Mouse (Mus musculus): ENCODE measurements around the gene Trpc7. TPM values are rescaled to one million over a fixed set of nuclear protein-coding genes. Genes with fewer than 3 reads are reported as not detected.
A peak's percentile ranks its signal among the peaks of the same experiment; 100 is the strongest.

Trpc7 gene
- polyA plus RNA-seq, 1 experiment from 2014 or later: 0.04 TPM

DNA sequence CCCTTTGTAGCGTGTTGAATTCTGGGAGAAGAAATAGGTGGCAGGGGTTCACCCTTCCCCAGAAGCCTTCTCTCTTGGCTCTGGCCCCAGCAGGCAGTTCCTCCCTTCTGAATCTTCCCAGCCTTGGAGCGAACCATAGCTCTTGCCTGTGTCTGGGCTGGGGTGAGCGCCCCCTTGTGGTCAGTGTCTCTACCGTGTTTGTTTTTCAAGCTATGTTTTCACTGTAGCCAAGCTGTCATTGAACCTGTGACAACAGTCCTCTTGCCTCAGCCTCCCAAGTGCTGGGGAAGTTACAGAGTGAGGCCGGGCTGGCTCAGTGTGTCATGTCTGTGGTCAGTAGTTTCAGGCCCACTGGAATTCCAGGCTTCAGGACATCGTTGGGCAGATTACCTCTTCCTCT lies 137.3 kb downstream of the Trpc7 start:
- no peak for ATAC-seq (ENCODE audit: borderline replicate concordance, extremely low read depth, low FRiP score, low TSS enrichment)
- H3K4me3 ChIP-seq: no peak overlapping the region
- no peaks in the 10 kb centered on the region for H3K36me3 ChIP-seq
- H3K9me3 ChIP-seq: no peaks in the 10 kb centered on the region
- H3K9ac ChIP-seq: no peak overlapping the region
- peaks cover 32% of the 10 kb centered on the region for H3K4me1 ChIP-seq
- H3K4me2 ChIP-seq: no peak overlapping the region
- H3K27ac ChIP-seq: peak overlapping the region; percentile 83
- 26% methylated on average over 6 of the region's 6 CpGs for WGBS
- peaks cover 10% of the 10 kb centered on the region for H3K27me3 ChIP-seq

DNA sequence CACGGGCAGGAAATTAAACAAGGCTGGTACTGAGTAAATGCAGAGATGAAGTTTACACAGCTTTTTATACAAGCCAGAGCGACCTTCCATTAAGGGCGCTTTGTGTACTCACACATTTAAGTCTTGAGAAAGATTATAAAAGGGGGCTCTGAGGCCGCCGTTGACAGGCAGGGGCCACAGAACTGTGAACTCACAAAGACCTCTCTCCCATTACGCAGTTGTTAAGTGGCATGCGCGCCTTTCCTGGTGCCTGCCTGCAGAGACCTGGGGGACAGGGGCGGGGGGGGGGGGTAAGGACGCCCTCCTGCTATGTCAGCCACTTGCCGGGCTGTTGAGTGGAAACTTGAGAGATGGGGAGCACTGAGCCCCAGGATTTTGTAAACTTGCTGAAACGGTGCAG lies 138.6 kb downstream of the Trpc7 start:
- Histone ChIP-seq H3K27ac (peak overlapping the region; percentile 83), H3K9ac (no peak overlapping the region), H3K36me3 (no peaks in the 10 kb centered on the region), H3K4me3 (no peak overlapping the region), H3K4me2 (peak overlapping the region; percentile 14), H3K27me3 (peaks cover 23% of the 10 kb centered on the region), H3K4me1 (peaks cover 45% of the 10 kb centered on the region), H3K9me3 (no peaks in the 10 kb centered on the region)
- 35% methylated on average over 12 of the region's 12 CpGs for WGBS
- ATAC-seq (ENCODE audit: borderline replicate concordance, extremely low read depth, low FRiP score, low TSS enrichment): 0 out of 2 replicates have a peak, but pooled peaks have one; percentile 15

DNA sequence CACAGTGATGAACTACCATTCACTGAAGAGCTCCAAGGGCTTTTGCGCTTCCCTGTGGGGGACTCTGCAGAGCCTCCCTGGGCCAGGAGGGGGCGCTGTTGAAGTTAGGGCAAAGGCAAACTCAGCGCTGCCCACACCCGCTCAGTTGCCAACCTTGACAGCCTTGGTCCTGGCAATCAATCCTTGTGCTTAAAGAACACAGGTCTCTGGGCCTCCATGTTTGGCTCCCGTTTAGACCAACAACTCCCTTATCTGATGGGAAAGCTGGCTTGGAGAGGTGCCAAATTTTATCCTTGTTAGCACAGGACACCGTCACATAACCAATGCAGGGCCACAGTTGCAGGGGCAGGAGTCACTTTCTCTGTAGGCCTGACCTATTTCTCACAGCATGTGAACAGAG lies 139.9 kb downstream of the Trpc7 start:
- Histone ChIP-seq H3K9me3 (no peaks in the 10 kb centered on the region), H3K4me2 (no peak overlapping the region), H3K4me3 (no peak overlapping the region), H3K27ac (peak overlapping the region; percentile 83), H3K4me1 (peaks cover 51% of the 10 kb centered on the region), H3K27me3 (peaks cover 37% of the 10 kb centered on the region), H3K36me3 (no peaks in the 10 kb centered on the region), H3K9ac (no peak overlapping the region)
- whole genome bisulfite sequencing: 33% methylated on average over 6 of the region's 6 CpGs
- no peak for ATAC-seq (ENCODE audit: borderline replicate concordance, extremely low read depth, low FRiP score, low TSS enrichment)

DNA sequence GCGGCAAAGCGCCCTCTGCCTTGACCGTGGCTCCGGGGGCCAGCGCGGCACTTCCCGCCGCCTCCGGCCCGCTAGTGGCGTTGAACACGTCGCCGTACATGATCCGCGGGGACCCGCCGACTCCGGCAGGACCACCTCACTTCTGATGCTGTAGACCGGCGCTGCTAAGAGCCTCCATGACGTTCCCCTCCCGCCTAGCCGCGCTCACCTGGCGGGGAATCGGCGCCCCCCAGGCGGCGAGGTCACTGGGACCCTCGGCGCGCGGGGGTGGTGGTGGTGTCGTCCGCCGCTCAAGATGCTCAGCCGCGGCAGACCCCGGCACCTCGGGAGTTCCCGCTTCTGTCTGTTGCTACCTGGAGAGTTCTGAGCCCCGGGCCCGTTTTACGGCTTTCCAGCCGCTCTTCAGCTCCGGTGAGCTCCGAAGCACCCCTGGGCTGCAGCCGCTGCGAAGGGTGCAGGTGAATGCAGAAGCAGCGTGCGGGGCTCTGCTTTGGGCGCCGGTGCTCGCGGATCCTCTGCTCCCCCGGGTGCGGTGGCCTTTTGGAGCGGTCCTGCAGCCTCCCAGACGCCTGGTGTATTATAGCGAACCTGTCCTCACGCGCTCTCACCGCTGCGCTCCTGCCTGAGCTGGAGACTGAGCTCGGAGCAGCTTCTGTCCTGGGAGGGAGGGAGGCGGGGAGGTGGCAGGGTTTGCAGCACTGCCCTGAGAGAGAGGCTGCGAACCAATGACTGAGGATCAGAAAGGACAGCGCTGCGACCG lies 142.4 kb downstream of the Trpc7 start, which contains the start of gene Gm45623:
Gene Gm45623, minus strand, starts transcription at position 636 of the 760 bp plus-strand sequence.
- H3K27ac ChIP-seq: no peak within 1 kb of the TSS
- peaks cover 50% of the 10 kb centered on the region for H3K4me1 ChIP-seq
- no peaks in the 10 kb centered on the region for H3K9me3 ChIP-seq
- H3K4me2 ChIP-seq: peak within 1 kb of the TSS; percentile 93
- no peak for ATAC-seq (ENCODE audit: borderline replicate concordance, extremely low read depth, low FRiP score, low TSS enrichment)
- no peaks in the 10 kb centered on the region for H3K36me3 ChIP-seq
- peak within 1 kb of the TSS; percentile 47 for H3K4me3 ChIP-seq
- H3K9ac ChIP-seq: peak within 1 kb of the TSS; percentile 53
- 1% methylated on average over 71 of the region's 71 CpGs for WGBS
- H3K27me3 ChIP-seq: peaks cover 37% of the 10 kb centered on the region

DNA sequence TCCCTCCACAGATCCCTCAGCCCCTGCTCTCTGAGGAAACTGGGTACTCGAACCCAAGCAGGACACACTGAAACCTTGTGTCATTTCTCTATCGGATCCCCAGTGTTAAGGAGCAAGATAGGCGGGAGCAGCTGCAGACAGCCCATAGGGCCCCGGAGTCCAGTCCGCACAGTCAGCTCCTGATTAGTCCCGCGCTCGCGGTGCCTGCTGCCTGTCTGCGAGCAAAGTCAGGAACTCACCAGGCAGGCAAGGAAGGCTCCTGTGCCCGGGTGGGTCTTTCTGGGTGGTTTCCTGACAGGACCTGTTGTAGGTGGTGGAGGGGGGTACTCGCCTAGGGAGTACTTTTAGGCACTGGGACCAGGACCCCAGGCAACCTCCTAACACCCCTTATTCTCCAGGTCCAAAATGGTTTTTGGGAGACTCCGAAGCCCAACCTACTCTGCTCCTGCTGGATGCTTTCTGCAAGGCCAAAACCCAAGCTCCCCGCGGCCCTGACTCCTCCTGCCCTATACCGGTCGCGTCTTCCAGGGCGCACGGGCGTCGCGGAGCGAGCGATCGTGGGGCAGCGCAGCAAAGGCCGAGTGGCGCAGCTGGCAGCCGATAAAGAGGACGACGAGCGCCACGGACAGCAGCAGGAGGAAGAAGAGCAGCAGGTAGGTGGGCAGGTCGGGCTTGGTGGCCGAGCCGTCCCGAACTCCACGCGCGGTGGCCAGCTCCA lies 143.2 kb downstream of the Trpc7 start:
- H3K9ac ChIP-seq: peak overlapping the region; percentile 53
- WGBS: 3% methylated on average over 41 of the region's 41 CpGs
- peaks cover 37% of the 10 kb centered on the region for H3K27me3 ChIP-seq
- H3K4me3 ChIP-seq: peak overlapping the region; percentile 47
- H3K36me3 ChIP-seq: no peaks in the 10 kb centered on the region
- H3K9me3 ChIP-seq: no peaks in the 10 kb centered on the region
- H3K4me2 ChIP-seq: peak overlapping the region; percentile 93
- H3K4me1 ChIP-seq: peaks cover 50% of the 10 kb centered on the region
- ATAC-seq (ENCODE audit: borderline replicate concordance, extremely low read depth, low FRiP score, low TSS enrichment): no peak
- no peak overlapping the region for H3K27ac ChIP-seq

DNA sequence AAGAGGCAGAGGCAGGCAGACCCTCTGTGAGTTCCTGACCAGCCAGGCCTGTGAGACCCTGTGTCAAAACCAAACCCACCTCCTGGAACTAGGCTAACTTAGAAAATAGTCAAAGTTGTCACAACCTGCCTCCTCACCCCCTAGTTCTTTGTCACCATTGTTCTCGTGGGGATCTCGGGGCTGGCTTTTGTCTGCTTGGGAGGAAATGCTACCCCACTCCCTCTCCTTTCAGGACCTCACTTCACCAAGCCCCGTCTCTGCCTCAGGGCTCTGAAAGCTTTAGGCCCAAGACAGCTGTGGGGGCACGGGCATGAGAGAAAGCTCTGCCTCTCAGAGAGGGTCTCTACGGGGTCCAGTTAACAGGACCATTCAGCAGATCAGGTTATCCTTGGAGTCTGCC lies 144.0 kb downstream of the Trpc7 start:
- no peak overlapping the region for H3K27ac ChIP-seq
- WGBS: 38% methylated on average over 5 of the region's 5 CpGs
- H3K4me3 ChIP-seq: peak overlapping the region; percentile 47
- no peaks in the 10 kb centered on the region for H3K36me3 ChIP-seq
- ATAC-seq (ENCODE audit: borderline replicate concordance, extremely low read depth, low FRiP score, low TSS enrichment): no peak
- peaks cover 37% of the 10 kb centered on the region for H3K27me3 ChIP-seq
- H3K4me2 ChIP-seq: peak overlapping the region; percentile 93; the same call in 1 of the 2 replicates
- H3K9me3 ChIP-seq: no peaks in the 10 kb centered on the region
- H3K4me1 ChIP-seq: peaks cover 44% of the 10 kb centered on the region
- no peak overlapping the region for H3K9ac ChIP-seq

DNA sequence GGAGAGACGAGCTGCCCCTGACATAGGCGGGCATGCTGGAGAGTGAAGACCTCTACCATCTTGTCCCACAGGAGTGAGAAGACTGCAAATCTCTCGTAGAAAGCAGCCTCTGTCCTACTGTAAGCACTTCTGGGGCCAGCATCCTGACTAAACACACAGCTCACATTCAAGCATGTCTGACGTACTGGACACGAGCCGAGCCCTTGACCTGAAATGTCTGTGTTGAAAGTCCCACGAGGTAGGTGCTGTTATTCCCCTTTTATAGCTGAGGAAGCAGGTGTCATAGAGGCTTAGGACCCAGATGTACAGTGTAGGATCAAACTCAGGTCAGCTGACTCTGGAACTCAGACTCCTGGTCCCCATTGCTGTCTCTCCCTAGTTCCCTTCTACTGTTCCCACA lies 146.4 kb downstream of the Trpc7 start:
- ATAC-seq (ENCODE audit: borderline replicate concordance, extremely low read depth, low FRiP score, low TSS enrichment): no peak
- Histone ChIP-seq H3K4me1 (peaks cover 34% of the 10 kb centered on the region), H3K27me3 (peaks cover 35% of the 10 kb centered on the region), H3K9ac (no peak overlapping the region), H3K27ac (no peak overlapping the region), H3K4me3 (no peak overlapping the region), H3K4me2 (peak overlapping the region; percentile 43; the same call in 1 of the 2 replicates), H3K36me3 (no peaks in the 10 kb centered on the region), H3K9me3 (no peaks in the 10 kb centered on the region)
- WGBS: 64% methylated on average over 7 of the region's 7 CpGs

DNA sequence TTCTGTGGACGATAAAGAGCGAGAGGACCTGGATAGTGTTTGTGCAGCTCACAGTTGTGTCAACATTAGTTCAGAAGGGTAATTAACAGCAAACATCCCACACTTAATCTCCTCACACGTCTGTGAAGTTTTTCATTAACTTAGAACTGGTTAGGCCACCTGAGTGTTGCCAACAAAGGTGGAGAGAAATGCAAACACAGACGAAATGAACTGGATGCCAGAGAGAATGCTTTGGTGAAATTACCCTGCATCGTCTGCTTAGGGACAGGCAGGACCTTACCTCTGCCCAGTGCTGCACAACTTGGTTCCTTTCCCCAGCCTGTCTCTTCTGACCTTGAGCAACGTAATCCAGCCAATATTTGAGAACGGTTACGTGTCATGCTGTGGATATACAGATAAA lies 148.2 kb downstream of the Trpc7 start:
- peak; percentile 37; the same call in 1 of the 2 replicates for ATAC-seq (ENCODE audit: borderline replicate concordance, extremely low read depth, low FRiP score, low TSS enrichment)

DNA sequence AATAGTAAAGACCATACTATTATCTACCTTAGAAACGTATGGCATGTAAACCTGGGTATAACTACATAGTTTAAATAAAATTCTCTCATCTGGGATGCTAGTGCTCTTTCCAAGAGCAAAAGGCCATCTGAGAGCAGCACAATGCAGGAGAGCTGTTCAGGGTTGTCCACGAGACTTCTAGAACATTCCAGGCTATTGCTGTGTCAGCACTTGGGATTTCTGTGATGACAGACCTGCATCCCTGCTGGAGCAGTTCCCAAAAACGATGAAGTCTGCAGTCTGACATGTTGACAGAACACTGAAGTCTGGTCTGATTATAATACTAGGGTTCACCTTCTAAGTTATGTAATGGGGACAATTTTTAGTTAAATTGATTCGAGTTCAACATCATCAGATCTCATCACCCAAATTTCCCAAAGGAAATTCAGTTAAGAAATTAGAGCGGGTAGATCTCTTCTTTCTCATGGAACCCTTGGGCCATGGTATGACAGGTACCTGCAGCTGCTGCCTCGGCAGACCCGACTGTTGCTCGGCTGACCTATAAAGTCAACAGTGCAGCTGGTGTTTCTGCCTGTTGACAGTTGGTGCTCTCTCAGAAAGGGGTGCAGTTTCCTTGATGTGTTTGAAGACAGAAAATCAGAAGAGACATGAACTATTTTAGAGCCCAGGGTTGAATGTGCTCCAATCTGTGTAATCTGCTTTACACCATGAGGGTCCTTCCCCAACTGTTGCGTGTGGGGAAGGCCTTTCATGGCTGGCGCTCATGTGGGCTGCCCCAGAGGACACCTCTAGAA lies 148.9 kb downstream of the Trpc7 start:
- Histone ChIP-seq H3K9ac (no peak overlapping the region), H3K4me2 (peak overlapping the region; percentile 43; the same call in 1 of the 2 replicates), H3K27ac (peak overlapping the region; percentile 84), H3K9me3 (no peaks in the 10 kb centered on the region), H3K36me3 (peaks cover 8% of the 10 kb centered on the region; the same call in 1 of the 2 replicates), H3K27me3 (peaks cover 11% of the 10 kb centered on the region; the same call in 1 of the 2 replicates), H3K4me3 (no peak overlapping the region), H3K4me1 (peaks cover 31% of the 10 kb centered on the region; the same call in 1 of the 2 replicates)
- 41% methylated on average over 10 of the region's 10 CpGs for WGBS
- peak; percentile 2; the same call in 1 of the 2 replicates for ATAC-seq (ENCODE audit: borderline replicate concordance, extremely low read depth, low FRiP score, low TSS enrichment)

More for the DNA sequence above, 148.2 kb downstream of the Trpc7 start:
- Histone ChIP-seq H3K4me1 (peaks cover 32% of the 10 kb centered on the region), H3K9ac (no peak overlapping the region), H3K4me3 (peak overlapping the region; percentile 15), H3K9me3 (no peaks in the 10 kb centered on the region), H3K27ac (peak overlapping the region; percentile 84), H3K36me3 (0 out of 2 replicates have a peak, but pooled peaks cover 7% of the 10 kb centered on the region), H3K27me3 (peaks cover 17% of the 10 kb centered on the region), H3K4me2 (peak overlapping the region; percentile 43)
- 41% methylated on average over 8 of the region's 8 CpGs for WGBS

DNA sequence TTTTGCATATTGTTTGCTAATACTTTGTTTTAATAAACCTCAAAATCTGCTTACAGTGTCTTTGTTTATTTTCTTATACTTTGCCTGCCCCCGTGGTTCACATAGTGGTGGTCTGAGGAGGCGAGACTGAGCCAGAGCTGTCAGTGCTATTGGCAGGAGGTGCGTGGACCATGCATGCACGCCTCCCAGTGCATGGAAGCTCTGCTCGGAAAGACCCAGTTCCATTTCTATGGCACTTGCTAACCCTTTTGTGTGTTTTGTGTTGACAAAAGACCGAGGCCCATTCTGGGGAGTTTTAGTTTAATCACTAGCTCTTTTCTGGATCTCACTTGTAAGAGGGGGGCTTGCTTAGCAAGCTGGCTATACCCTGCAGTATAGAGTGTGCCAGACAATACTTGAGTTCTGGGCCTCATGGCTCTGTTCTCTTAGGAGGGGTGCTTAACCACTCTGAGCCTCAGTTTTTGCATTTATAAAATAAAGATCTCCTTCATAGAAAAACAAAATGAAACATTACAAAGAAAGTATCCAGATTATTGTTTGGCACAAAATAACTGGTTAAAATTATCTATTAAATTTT lies 153.4 kb downstream of the Trpc7 start:
- H3K27ac ChIP-seq: no peak overlapping the region
- ATAC-seq (ENCODE audit: borderline replicate concordance, extremely low read depth, low FRiP score, low TSS enrichment): no peak
- H3K36me3 ChIP-seq: peaks cover 41% of the 10 kb centered on the region

DNA sequence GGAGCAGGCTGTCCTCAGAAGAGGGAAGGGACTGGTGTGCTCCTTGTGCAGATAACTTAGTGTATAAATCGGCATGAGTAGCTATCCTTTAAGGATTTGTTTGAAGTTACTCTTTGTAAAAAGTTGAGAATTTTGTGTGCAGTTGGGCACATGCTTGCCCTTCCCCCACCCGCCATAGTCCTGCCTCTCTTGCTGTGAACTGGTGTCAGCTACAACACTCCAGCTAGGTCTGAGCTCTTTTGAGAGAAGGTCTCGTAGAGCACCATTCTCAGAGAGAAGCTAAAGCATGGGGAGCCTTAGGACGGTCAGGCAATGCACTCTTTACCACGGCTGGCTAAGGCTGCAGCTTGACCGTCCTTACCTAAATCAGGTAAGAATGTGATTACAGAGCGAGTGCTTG lies 154.1 kb downstream of the Trpc7 start:
- Histone ChIP-seq H3K9me3 (no peaks in the 10 kb centered on the region), H3K27me3 (no peaks in the 10 kb centered on the region), H3K27ac (no peak overlapping the region; the same call in 1 of the 2 replicates), H3K4me2 (no peak overlapping the region), H3K9ac (no peak overlapping the region), H3K36me3 (peaks cover 47% of the 10 kb centered on the region), H3K4me3 (no peak overlapping the region), H3K4me1 (peaks cover 23% of the 10 kb centered on the region; the same call in 1 of the 2 replicates)
- WGBS: 64% methylated on average over 7 of the region's 7 CpGs
- ATAC-seq (ENCODE audit: borderline replicate concordance, extremely low read depth, low FRiP score, low TSS enrichment): no peak

More for the DNA sequence above, 153.4 kb downstream of the Trpc7 start:
- no peak overlapping the region for H3K4me3 ChIP-seq
- no peaks in the 10 kb centered on the region for H3K9me3 ChIP-seq
- 44% methylated on average over 6 of the region's 6 CpGs for WGBS
- no peak overlapping the region for H3K9ac ChIP-seq
- no peaks in the 10 kb centered on the region for H3K27me3 ChIP-seq
- H3K4me1 ChIP-seq: peaks cover 23% of the 10 kb centered on the region; the same call in 1 of the 2 replicates
- no peak overlapping the region for H3K4me2 ChIP-seq
